Mouse (Mus musculus) embryonic stem cell, embryonic (primary cell): ENCODE data around the gene Mettl7b.
"Not testable (repeated sequence)": the region's sequence is repeated elsewhere in the genome, so short reads cannot be mapped to it uniquely, and the experiment has no call there.

Experiments used
- CTCF ChIA-PET, 4 experiments: fragments of 300-600 bp in 2 of 4; fragments of 350-600 bp in 2 of 4; sonication (Branson Sonifier 250); formaldehyde crosslinking; loops; one replicate each; lab custom pipeline; 2022; ENCODE audit warnings: inconsistent platforms in 2 of 4; lab: Charles Lee
- POLR2A ChIA-PET, 4 experiments: fragments of 300-600 bp in 2 of 4; fragments of 350-600 bp in 2 of 4; sonication (Branson Sonifier 250); formaldehyde crosslinking; loops; one replicate each; lab custom pipeline; 2022; ENCODE audit warnings: antibody characterized with exemption in 4 of 4, inconsistent platforms in 1 of 4; lab: Charles Lee

The Mettl7b gene

DNA sequence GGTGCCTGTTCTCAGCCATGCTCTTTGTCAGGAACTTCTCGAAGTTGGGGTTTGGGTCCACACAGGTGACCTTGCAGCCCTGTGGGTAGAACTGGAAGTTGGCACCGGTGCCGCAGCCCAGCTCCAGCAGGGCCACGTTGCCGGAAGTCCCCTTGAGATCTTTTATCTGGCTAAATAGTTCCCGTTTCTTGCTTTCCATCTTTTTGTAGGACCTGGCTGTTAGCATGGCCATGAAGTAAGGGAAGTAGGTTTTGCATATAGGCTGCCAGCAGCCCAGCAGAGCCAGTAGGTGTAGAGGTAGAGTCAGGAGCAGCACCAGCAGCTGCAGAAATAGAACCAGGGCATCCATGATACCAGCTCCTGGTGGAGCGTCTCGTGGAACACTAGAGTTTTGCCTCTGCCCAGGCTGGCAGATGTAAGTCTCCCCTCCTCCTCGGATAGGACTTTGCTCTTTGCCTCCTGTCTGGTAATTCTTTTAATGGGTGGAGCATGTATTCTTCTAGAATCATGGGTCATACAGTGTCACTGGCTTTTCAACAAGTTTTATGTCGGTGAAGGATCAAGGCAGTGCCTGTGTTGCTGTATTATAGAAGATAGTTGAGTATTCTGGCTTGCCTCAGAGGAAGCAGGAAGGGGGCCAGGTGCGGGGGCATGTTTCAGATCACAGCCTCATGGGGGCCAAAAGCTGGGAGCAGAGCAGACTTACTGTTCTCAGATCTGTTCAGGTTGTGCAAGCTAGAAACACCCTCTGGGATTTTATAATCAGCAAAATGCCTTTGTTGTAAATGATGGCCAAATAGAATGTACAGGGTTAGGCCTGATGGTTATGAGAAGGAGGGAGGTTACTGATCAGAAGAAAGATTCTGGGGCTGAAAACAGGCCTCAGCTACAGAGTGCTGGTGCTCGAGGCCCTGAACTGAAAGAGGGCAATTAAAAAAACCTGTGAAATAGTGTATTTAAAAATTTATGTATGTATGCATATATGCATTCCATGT is at the start of gene Mettl7b:
TSS of gene Mettl7b (minus strand) at position 399 of the 995 bp plus-strand sequence.
- CTCF ChIA-PET, result interaction anchor here in 1 of 4 experiments (0.6 to 1.1 kb wide), 2 partner anchors 10 to 303 kb away, joined by 4 read pairs; no protein-coding TSS in a partner anchor
- POLR2A ChIA-PET, result no interaction called here

DNA sequence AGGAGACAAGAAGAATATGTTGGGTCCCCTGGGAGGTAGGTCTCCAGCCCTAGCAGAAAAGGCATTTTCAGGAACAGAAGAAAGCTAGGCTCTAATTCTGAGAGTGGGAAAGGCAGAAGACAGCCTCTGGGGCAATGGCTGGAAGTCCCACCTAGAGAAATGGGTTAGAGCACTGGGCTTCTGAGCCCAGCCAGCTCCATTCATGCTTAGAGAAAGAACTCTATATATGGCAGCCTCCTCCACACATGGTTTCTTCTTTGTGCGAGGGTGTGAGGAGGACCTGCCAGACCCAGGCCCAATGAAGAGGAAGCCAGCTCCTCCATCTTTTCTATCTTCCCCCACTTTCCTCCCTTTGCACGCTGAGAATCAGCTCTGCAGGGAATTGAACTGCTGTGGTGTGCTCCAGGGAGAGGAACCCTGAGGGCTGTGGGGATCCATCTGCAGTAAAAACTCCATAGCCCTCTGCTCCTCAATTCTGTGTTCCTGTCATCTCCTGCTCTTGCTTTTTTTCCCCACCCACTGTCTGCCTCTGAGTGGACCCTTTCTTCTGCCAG is 49.6 kb upstream of the Mettl7b start, which contains the start of gene Olfr763:
TSS of gene Olfr763 (plus strand) at position 504 of the 554 bp plus-strand sequence.
- ChIA-PET POLR2A (no interaction called here), CTCF (interaction anchor here in 1 of 4 experiments (0.6 kb wide), 1 partner anchor 95 kb away, joined by 8 read pairs; no protein-coding TSS in a partner anchor)

DNA sequence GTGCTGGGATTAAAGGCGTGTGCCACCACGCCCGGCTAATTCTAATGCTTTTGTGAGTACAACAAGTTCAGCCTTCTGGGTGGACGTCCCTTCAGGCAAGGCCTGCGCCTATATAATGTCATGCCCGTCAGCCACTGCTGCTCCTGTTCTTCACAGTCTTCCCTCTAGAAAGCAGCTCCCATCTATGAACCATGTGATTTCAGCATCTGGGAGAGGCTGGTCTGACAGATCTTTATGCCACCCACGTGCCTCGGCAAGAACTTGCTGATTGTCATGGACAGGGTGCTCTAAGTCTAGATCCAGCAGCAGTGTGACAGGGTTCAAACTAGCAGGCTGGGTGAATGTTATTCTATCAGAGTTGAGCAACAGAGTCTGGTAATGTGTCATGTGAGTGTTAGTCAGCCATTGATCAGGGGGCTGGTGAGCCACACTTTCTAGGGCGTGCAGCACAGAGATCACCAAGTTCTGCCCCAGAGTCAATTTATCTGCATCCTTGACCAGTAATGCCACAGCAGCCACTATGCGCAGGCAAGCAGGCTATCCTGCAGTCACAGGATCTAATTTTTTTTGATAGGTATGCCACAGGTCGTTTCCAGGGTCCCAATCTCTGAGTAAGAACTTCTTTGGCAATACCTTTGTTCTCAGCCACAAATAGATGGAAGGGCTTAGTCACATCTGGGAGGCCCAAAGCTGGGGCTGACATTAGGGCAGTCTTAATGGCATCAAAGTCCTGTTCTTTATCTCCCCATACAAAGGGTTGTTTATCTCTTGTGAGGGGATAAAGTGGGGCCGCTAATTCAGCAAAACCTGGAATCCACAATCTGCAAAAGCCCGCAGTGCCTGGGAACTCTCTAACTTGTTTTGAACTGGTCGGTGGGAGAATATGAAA is 43.5 kb upstream of the Mettl7b start:
- POLR2A ChIA-PET, result no interaction called here
- CTCF ChIA-PET, result no interaction called here

- ChIA-PET POLR2A (no interaction called here), CTCF (no interaction called here)
These were observed 35.8 kb upstream of the Mettl7b start for GRCm38 (mm10) chr10:128996523-128997040.

- ChIA-PET POLR2A (no interaction called here), CTCF (no interaction called here)
These were observed 35.0 kb upstream of the Mettl7b start for GRCm38 (mm10) chr10:128995796-128996195.

DNA sequence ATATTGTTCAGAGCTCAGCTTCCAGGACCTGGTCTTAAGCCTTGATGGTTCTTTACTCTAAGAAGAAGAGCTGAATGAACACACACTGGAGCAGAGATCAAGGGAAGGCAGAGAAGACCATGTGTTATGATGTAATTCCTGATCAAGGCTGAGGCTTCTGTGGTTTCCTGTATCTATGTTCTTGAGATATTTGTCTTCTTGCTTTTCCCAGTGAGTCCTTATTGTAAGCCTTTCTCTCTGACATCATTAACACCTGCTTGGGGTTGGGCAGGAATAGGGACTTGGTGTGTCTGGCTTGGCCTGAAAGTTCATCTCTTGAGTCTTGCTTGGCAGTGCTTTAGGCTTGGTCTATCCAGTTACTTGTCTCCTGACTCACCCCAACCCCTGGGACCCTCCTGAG is 30.2 kb upstream of the Mettl7b start:
- ChIA-PET CTCF (interaction anchor here in 1 of 4 experiments (0.6 kb wide), 1 partner anchor 41 kb away, joined by 10 read pairs; no protein-coding TSS in a partner anchor), POLR2A (no interaction called here)

GRCm38 (mm10) chr10:128990129-128990850 is 29.5 kb upstream of the Mettl7b start:
- POLR2A ChIA-PET, result not testable (repeated sequence)
- CTCF ChIA-PET, result interaction anchor here in 1 of 4 experiments (0.6 kb wide), 1 partner anchor 41 kb away, joined by 10 read pairs; no protein-coding TSS in a partner anchor

DNA sequence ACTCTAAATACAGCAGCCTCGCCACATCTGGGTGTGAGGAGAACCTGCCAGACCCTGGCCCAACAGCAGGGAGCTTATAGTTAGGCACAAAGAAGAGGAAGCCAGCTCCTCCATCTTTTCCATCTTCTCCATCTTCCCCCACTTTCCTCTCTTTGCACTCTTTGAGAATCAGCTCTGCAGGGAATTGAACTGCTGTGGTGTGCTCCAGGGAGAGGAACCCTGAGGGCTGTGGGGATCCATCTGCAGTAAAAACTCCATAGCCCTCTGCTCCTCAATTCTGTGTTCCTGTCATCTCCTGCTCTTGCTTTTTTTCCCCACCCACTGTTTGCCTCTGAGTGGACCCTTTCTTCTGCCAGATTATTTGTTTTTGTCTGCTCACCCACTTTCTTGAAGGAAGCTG is 28.3 kb upstream of the Mettl7b start, which contains the start of gene Olfr9:
TSS of gene Olfr9 (plus strand) at position 301 of the 400 bp plus-strand sequence.
- CTCF ChIA-PET, POLR2A ChIA-PET: not testable (repeated sequence)

GRCm38 (mm10) chr10:128980644-128981365 is 20.0 kb upstream of the Mettl7b start:
- POLR2A ChIA-PET, result interaction anchor here in 1 of 4 experiments (1.4 to 1.8 kb wide), 2 partner anchors 49 to 58 kb away, joined by 3 to 6 read pairs; partner anchors contain the start of gene Rdh5
- CTCF ChIA-PET, result interaction anchor here in 1 of 4 experiments (0.8 to 1.0 kb wide), 2 partner anchors 35 to 68 kb away, joined by 3 to 5 read pairs; no protein-coding TSS in a partner anchor

GRCm38 (mm10) chr10:128977522-128978114 is 16.8 kb upstream of the Mettl7b start:
- CTCF ChIA-PET, result interaction anchor here in 2 of 4 experiments (1.2 kb wide), 2 partner anchors 64 to 77 kb away, joined by 3 read pairs; partner anchors contain the start of gene Cd63 (in 1 of the 2)
- POLR2A ChIA-PET, result interaction anchor here in 2 of 4 experiments (0.5 to 0.7 kb wide), 3 partner anchors 67 to 72 kb away, joined by 3 to 6 read pairs (median 3); no protein-coding TSS in a partner anchor

DNA sequence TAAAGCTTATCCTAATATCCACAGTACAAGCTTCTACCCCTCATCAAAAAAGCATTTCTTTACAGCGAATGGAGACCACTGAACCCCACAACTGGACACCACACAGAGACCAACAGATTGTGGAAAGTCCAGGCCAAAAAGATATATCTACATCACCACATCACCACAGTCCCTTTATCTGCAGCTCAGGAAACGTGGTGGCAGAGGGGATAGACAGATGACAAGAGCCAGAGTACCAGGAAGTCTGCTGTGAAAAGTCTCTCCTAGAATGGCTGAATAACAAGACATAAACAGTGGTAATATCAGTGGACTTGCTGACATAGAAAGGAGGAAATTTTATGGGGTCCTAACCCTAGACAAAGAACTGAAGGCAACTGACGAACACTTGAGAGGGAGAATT is 15.6 kb upstream of the Mettl7b start:
- CTCF ChIA-PET, result interaction anchor here in 2 of 4 experiments (0.8 to 1.0 kb wide), 2 partner anchors 54 to 63 kb away, joined by 3 to 4 read pairs; partner anchors contain the start of gene Rdh5 (in 1 of the 2)
- POLR2A ChIA-PET, result interaction anchor here in 1 of 4 experiments (0.5 kb wide), 1 partner anchor 134 kb away, joined by 3 read pairs; no protein-coding TSS in a partner anchor

- CTCF ChIA-PET, result interaction anchor here in 1 of 4 experiments (1.2 kb wide), 1 partner anchor 27 kb away, joined by 3 read pairs; no protein-coding TSS in a partner anchor
- POLR2A ChIA-PET, result interaction anchor here in 1 of 4 experiments (1.5 kb wide), 1 partner anchor 59 kb away, joined by 3 read pairs; no protein-coding TSS in a partner anchor
These were observed 12.1 kb upstream of the Mettl7b start for GRCm38 (mm10) chr10:128972841-128973240.

- CTCF ChIA-PET, result interaction anchor here in 1 of 4 experiments (0.7 kb wide), 1 partner anchor 16 kb away, joined by 3 read pairs; no protein-coding TSS in a partner anchor
- POLR2A ChIA-PET, result interaction anchor here in 1 of 4 experiments (0.7 kb wide), 1 partner anchor 63 kb away, joined by 3 read pairs; no protein-coding TSS in a partner anchor
These were observed 10.0 kb upstream of the Mettl7b start for GRCm38 (mm10) chr10:128970740-128971250.

- ChIA-PET POLR2A (interaction anchor here in 1 of 4 experiments (0.5 kb wide), 1 partner anchor 53 kb away, joined by 3 read pairs; no protein-coding TSS in a partner anchor), CTCF (no interaction called here)
These were observed 7.6 kb upstream of the Mettl7b start for GRCm38 (mm10) chr10:128968341-128968749.

DNA sequence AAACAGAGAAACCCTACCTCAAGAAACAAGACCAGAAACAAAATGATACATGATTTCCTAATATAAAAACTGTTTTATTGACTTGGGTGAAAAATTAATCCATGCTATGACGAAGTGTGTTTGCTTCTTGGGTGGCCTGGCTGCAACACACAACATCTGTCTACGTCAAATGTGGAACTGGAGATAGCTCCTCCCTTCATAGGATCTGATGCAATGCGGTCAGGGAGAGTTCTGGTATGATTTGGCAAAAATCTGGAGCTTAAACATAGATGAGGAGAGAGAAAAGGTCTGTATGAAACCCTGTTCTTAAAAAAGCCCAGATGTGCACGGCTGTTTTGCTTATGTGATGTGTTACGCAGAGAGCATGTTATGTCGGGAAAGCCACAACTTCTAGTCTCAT is 5.1 kb upstream of the Mettl7b start:
- ChIA-PET CTCF (no interaction called here), POLR2A (interaction anchor here in 2 of 4 experiments (1.4 to 1.7 kb wide), 2 partner anchors 9 to 20 kb away, joined by 3 to 5 read pairs; no protein-coding TSS in a partner anchor)
